Mouse (Mus musculus): ENCODE measurements around the gene Plekho1. TPM values are rescaled to one million over a fixed set of nuclear protein-coding genes. Genes with fewer than 3 reads are reported as not detected.

Plekho1 gene
- polyA plus RNA-seq, 1 experiment from 2014 or later = 40.5 TPM

DNA sequence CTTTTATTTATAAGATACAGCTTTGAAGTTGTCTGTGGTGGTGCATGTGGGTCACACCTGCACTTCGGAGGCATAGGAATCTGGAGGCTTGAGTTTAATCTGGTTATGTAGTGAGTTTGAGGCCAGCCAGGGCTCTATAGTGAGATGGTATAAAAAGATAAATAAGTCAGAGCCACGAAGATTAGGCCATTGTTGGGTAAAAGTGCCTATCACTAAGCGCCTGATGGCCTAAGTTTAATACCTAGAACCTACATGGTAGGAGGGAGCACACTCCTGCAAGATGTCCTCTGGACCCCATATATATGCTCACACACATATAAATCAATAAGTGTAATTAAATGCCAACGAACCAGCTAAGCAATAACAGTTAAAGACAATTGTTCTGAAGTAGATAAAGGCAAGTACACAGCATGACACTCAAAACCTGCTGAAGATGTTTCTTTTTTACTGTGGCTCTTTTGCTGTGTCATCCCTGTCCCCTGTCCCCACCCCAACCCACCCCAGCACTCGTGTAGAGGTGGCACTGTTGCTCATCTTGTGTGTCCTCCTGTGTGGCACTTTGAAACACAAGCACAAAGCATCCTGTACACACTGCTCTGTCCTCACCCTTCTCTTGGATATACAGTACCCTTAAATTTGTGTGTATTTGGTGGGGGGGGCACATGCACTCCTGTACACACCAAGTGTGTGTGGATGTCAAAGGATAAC lies 25.8 kb upstream of the Plekho1 start:
- Histone ChIP-seq H3K4me2 (ENCODE audit: low read depth, low read length) (no peak overlapping the region), H3K27me3 (replicated peaks; ENCODE audit: control insufficient read depth, insufficient read depth, low read length) (no peaks in the 10 kb centered on the region), H3K36me3 (ENCODE audit: control insufficient read depth, insufficient read depth, low read length) (no peaks in the 10 kb centered on the region), H3K9me3 (ENCODE audit: control insufficient read depth, low read length) (no peaks in the 10 kb centered on the region), H3K4me3 (ENCODE audit: low read depth, low read length) (no peak overlapping the region), H3K4me1 (ENCODE audit: control insufficient read depth, insufficient read depth, low read length) (no peaks in the 10 kb centered on the region), H3K27ac (replicated peaks; ENCODE audit: low read depth, low read length) (no peak overlapping the region), H3K9ac (ENCODE audit: low read depth, low read length) (no peak overlapping the region)
- WGBS = 77% methylated on average over 5 of the region's 5 CpGs
- no peak for DNase-seq (ENCODE audit: low spot score)
- no peak for ATAC-seq (ENCODE audit: low read depth)

DNA sequence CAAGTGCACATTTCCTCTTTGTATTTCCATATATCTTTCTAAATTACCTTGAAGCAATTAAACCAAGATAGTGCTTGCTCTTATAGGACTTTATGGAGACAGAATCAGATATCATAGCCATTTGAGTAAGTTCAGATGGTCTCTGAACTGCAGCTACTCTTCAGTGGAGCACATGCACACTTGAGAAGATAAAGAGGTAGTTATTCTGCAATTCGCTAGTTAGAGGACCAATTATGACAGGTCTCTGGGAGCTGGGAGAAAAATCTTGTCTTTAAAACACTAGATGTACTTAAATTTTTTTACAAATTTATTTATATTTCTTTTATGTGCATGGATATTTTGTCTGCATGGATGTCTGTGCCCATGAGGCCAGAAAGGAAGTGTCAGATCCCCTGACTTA lies 24.9 kb upstream of the Plekho1 start:
- Histone ChIP-seq H3K27ac (replicated peaks; ENCODE audit: low read depth, low read length) (no peak overlapping the region), H3K4me2 (ENCODE audit: low read depth, low read length) (no peak overlapping the region), H3K4me3 (ENCODE audit: low read depth, low read length) (no peak overlapping the region), H3K9me3 (ENCODE audit: control insufficient read depth, low read length) (no peaks in the 10 kb centered on the region), H3K27me3 (replicated peaks; ENCODE audit: control insufficient read depth, insufficient read depth, low read length) (no peaks in the 10 kb centered on the region), H3K36me3 (ENCODE audit: control insufficient read depth, insufficient read depth, low read length) (no peaks in the 10 kb centered on the region), H3K9ac (ENCODE audit: low read depth, low read length) (no peak overlapping the region), H3K4me1 (ENCODE audit: control insufficient read depth, insufficient read depth, low read length) (no peaks in the 10 kb centered on the region)
- DNase-seq (ENCODE audit: low spot score) (no peak), ATAC-seq (ENCODE audit: low read depth) (no peak)
- WGBS = 81% methylated on average over 1 of the region's 1 CpGs

DNA sequence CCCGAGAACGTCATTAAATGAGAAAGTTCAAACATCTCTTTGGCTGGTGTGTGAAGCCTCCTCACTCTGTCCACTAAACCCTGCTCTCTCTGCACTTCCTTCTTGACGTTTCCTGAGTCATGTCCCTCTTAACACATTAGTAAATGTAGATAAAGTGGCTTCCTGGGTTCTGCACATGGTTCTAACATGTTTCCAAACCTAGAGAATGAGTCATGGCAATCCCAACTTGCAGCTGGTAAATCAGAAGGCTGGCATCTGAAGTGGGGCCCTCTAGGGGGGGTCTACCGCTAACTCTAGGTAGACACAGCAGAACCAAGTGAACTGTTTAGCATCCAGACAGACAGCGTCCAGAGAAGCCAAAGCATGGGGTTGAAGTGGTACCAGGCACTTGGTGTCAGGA lies 21.7 kb upstream of the Plekho1 start:
- no peaks in the 10 kb centered on the region for H3K9me3 ChIP-seq (ENCODE audit: control insufficient read depth, low read length)
- H3K4me1 ChIP-seq (ENCODE audit: control insufficient read depth, insufficient read depth, low read length) = no peaks in the 10 kb centered on the region
- ATAC-seq (ENCODE audit: low read depth) (no peak), DNase-seq (ENCODE audit: low spot score) (no peak)
- no peak overlapping the region for H3K27ac ChIP-seq (replicated peaks; ENCODE audit: low read depth, low read length)
- no peak overlapping the region for H3K9ac ChIP-seq (ENCODE audit: low read depth, low read length)
- H3K27me3 ChIP-seq (replicated peaks; ENCODE audit: control insufficient read depth, insufficient read depth, low read length) = no peaks in the 10 kb centered on the region
- no peak overlapping the region for H3K4me2 ChIP-seq (ENCODE audit: low read depth, low read length)
- no peaks in the 10 kb centered on the region for H3K36me3 ChIP-seq (ENCODE audit: control insufficient read depth, insufficient read depth, low read length)
- H3K4me3 ChIP-seq (ENCODE audit: low read depth, low read length) = no peak overlapping the region
- 74% methylated on average over 5 of the region's 5 CpGs for WGBS

DNA sequence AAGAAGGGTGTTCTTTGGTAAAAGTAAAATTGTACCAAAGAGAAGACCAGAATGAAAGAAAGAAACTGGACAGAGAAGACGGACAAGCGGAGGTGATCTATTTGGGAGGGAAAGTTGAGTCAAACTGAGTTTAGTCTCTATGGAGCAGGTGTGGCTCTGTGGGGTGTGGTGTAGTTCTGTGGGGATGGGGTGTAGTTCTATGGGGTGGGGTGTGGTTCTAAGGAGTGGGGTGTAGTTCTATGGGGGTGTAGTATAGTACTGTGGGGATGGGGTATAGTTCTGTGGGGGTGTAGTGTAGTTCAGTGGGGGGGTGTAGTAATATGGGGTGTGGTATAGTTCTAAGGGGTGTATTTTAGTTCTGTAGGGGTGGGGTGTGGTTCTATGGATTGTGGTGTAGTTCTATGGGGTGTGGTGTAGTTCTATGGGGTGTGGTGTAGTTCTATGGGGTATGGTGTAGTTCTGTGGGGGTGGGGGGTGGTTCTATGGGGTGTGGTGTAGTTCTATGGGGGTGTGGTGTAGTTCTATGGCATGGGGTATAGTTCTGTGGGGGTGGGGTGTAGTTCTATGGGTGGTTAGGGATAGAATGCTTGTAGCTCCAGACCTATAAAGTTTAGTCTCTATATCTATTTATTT lies 20.6 kb upstream of the Plekho1 start:
- ATAC-seq (ENCODE audit: low read depth) = no peak
- 94% methylated on average over 2 of the region's 2 CpGs for WGBS
- H3K36me3 ChIP-seq (ENCODE audit: control insufficient read depth, insufficient read depth, low read length) = no peaks in the 10 kb centered on the region
- H3K9ac ChIP-seq (ENCODE audit: low read depth, low read length) = no peak overlapping the region
- H3K4me3 ChIP-seq (ENCODE audit: low read depth, low read length) = no peak overlapping the region
- H3K27ac ChIP-seq (replicated peaks; ENCODE audit: low read depth, low read length) = no peak overlapping the region
- DNase-seq (ENCODE audit: low spot score) = no peak
- no peaks in the 10 kb centered on the region for H3K27me3 ChIP-seq (replicated peaks; ENCODE audit: control insufficient read depth, insufficient read depth, low read length)
- H3K4me1 ChIP-seq (ENCODE audit: control insufficient read depth, insufficient read depth, low read length) = no peaks in the 10 kb centered on the region
- no peak overlapping the region for H3K4me2 ChIP-seq (ENCODE audit: low read depth, low read length)
- H3K9me3 ChIP-seq (ENCODE audit: control insufficient read depth, low read length) = no peaks in the 10 kb centered on the region

DNA sequence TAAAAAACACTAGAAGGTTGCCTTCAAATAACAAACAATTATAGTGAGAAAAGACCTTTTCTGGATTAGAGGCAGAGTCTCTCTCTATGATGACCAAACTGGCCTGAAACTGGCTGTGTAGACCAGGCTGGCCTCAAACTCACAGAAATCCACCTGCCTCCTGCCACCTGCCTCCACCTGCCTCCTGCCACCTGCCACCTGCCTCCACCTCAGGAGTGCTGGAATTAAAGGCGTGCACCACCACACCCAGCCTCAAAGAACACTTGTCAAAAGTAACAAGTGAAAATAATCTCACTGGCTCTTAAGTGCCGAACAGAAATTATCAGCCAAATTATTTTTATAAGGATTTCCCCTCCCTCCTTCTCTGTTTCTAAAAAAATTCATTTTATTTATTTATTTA lies 19.9 kb upstream of the Plekho1 start:
- DNase-seq (ENCODE audit: low spot score) (no peak), ATAC-seq (ENCODE audit: low read depth) (no peak)
- no peaks in the 10 kb centered on the region for H3K27me3 ChIP-seq (replicated peaks; ENCODE audit: control insufficient read depth, insufficient read depth, low read length)
- 89% methylated on average over 2 of the region's 2 CpGs for WGBS
- no peak overlapping the region for H3K9ac ChIP-seq (ENCODE audit: low read depth, low read length)
- no peaks in the 10 kb centered on the region for H3K9me3 ChIP-seq (ENCODE audit: control insufficient read depth, low read length)
- H3K4me2 ChIP-seq (ENCODE audit: low read depth, low read length) = no peak overlapping the region
- no peak overlapping the region for H3K27ac ChIP-seq (replicated peaks; ENCODE audit: low read depth, low read length)
- H3K36me3 ChIP-seq (ENCODE audit: control insufficient read depth, insufficient read depth, low read length) = no peaks in the 10 kb centered on the region
- H3K4me1 ChIP-seq (ENCODE audit: control insufficient read depth, insufficient read depth, low read length) = no peaks in the 10 kb centered on the region
- H3K4me3 ChIP-seq (ENCODE audit: low read depth, low read length) = no peak overlapping the region

DNA sequence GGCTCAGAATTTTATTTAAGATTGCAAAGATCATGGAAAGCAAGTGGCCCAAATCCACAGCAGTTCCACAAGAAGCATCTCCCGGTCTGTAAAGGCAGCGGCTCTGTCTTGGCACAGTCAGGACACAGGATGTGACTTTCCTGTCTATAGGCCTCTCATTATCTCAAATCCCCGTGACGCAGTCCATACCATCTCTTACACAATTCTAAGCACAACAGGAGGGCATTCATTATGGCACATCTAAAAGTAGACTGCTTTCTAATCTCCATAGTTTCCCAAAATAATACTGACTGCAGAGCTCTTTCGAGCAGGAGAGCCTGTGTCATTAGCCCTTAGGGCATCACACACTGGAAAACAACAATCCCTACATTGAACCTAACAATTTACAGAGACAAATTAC lies 17.0 kb upstream of the Plekho1 start:
- no peak overlapping the region for H3K4me3 ChIP-seq (ENCODE audit: low read depth, low read length)
- H3K9ac ChIP-seq (ENCODE audit: low read depth, low read length) = no peak overlapping the region
- no peak overlapping the region for H3K4me2 ChIP-seq (ENCODE audit: low read depth, low read length)
- ATAC-seq (ENCODE audit: low read depth) (no peak), DNase-seq (ENCODE audit: low spot score) (no peak)
- H3K36me3 ChIP-seq (ENCODE audit: control insufficient read depth, insufficient read depth, low read length) = 0 out of 2 replicates have a peak, but pooled peaks cover 8% of the 10 kb centered on the region
- H3K9me3 ChIP-seq (ENCODE audit: control insufficient read depth, low read length) = no peaks in the 10 kb centered on the region
- no peaks in the 10 kb centered on the region for H3K4me1 ChIP-seq (ENCODE audit: control insufficient read depth, insufficient read depth, low read length)
- no peaks in the 10 kb centered on the region for H3K27me3 ChIP-seq (replicated peaks; ENCODE audit: control insufficient read depth, insufficient read depth, low read length)
- H3K27ac ChIP-seq (replicated peaks; ENCODE audit: low read depth, low read length) = 0 out of 2 replicates have a peak overlapping the region, but pooled peaks have one; percentile 15
- 56% methylated on average over 5 of the region's 5 CpGs for WGBS

DNA sequence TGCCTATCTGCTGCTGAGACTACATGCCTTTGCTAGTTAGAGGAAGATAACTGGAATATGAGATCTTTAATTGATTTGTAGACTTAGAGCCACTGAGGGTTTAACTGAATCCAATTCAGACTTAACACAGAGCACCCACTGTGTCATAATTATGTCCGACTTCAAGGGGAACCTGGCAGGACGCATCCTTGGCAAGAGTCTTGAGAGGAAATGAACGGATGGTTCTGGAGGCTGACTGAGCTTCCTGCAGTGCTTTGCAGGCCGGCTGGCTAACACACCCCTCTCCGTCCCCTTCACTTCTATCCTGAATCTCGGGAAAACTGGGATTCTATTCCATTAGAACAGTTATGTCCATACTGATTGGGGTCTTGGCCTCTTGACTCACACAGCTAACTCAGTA lies 12.7 kb upstream of the Plekho1 start:
- H3K27ac ChIP-seq (replicated peaks; ENCODE audit: low read depth, low read length) = no peak overlapping the region
- no peak overlapping the region for H3K9ac ChIP-seq (ENCODE audit: low read depth, low read length)
- H3K9me3 ChIP-seq (ENCODE audit: control insufficient read depth, low read length) = no peaks in the 10 kb centered on the region
- no peak overlapping the region for H3K4me2 ChIP-seq (ENCODE audit: low read depth, low read length)
- no peak overlapping the region for H3K4me3 ChIP-seq (ENCODE audit: low read depth, low read length)
- no peaks in the 10 kb centered on the region for H3K27me3 ChIP-seq (replicated peaks; ENCODE audit: control insufficient read depth, insufficient read depth, low read length)
- DNase-seq (ENCODE audit: low spot score) (no peak), ATAC-seq (ENCODE audit: low read depth) (no peak)
- 74% methylated on average over 6 of the region's 6 CpGs for whole genome bisulfite sequencing
- 0 out of 2 replicates have a peak, but pooled peaks cover 8% of the 10 kb centered on the region for H3K36me3 ChIP-seq (ENCODE audit: control insufficient read depth, insufficient read depth, low read length)
- H3K4me1 ChIP-seq (ENCODE audit: control insufficient read depth, insufficient read depth, low read length) = no peaks in the 10 kb centered on the region

DNA sequence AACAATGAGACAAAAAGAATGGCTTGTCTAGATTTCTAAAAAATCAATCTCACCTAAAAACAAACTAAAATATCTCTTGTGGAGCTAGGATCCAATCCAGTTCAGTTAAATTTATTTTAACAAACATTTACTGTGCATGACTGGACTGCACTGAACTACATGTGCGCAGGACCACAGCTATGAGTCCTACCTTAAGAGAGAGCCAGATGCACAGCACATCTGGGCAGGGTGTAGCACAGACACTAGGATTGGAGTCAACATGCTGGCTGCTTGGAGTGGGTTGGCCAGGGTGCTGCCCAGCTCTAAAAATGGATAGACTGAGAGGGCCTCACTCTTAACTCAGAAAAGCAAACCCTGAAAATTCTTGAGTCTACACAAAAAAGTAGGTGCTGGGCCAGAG lies 5.8 kb upstream of the Plekho1 start:
- H3K27me3 ChIP-seq (replicated peaks; ENCODE audit: control insufficient read depth, insufficient read depth, low read length) = no peaks in the 10 kb centered on the region
- WGBS = 100% methylated on average over 1 of the region's 1 CpGs
- H3K9ac ChIP-seq (ENCODE audit: low read depth, low read length) = no peak overlapping the region
- no peak overlapping the region for H3K4me3 ChIP-seq (ENCODE audit: low read depth, low read length)
- no peak overlapping the region for H3K4me2 ChIP-seq (ENCODE audit: low read depth, low read length)
- no peak for ATAC-seq (ENCODE audit: low read depth)
- H3K27ac ChIP-seq (replicated peaks; ENCODE audit: low read depth, low read length) = no peak overlapping the region
- no peaks in the 10 kb centered on the region for H3K9me3 ChIP-seq (ENCODE audit: control insufficient read depth, low read length)
- H3K36me3 ChIP-seq (ENCODE audit: control insufficient read depth, insufficient read depth, low read length) = no peaks in the 10 kb centered on the region; the same call in 1 of the 2 replicates
- DNase-seq (ENCODE audit: low spot score) = no peak
- H3K4me1 ChIP-seq (ENCODE audit: control insufficient read depth, insufficient read depth, low read length) = peaks cover 18% of the 10 kb centered on the region
